Mouse (Mus musculus): ENCODE results near the gene Ak4. TPM values are rescaled to one million over a fixed set of nuclear protein-coding genes. Genes with fewer than 3 reads are reported as not detected.

Gene Ak4
- polyA plus RNA-seq, 1 experiment from 2014 or later, result 10.1 TPM

DNA sequence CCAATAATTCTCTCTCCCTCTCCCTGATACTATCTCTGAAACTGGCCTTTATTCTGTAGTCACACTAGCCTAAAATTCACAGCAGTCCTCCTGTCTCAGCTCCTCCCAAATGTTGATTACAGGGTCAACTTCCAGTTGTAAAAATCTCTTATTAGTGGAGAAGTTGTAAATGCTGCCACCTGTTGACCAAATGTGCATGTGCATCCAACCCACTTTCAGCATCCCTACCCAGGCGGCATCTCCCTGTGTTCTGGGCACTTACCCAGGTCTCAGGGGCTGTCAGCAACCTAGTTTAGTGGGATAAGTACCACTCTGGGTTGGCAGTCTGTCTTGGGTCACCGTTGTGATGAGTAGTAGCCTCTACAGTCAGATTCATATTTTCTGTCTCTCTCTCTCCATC lies 39.3 kb downstream of the Ak4 start:
- H3K4me1 ChIP-seq (ENCODE audit: control insufficient read depth, insufficient read depth, low read length), result no peaks in the 10 kb centered on the region
- WGBS, result 45% methylated on average over 2 of the region's 2 CpGs
- H3K36me3 ChIP-seq (ENCODE audit: control insufficient read depth, insufficient read depth, low read length), result no peaks in the 10 kb centered on the region
- no peaks in the 10 kb centered on the region for H3K9me3 ChIP-seq (ENCODE audit: control insufficient read depth, low read depth, low read length)
- H3K4me3 ChIP-seq (ENCODE audit: low read depth, low read length), result no peak overlapping the region
- no peak overlapping the region for H3K27ac ChIP-seq (ENCODE audit: low read length)
- no peak overlapping the region for H3K4me2 ChIP-seq (replicated peaks; ENCODE audit: low read depth, low read length)
- no peak for ATAC-seq (ENCODE audit: insufficient number of reproducible peaks, insufficient read depth, low FRiP score, low read depth)
- H3K27me3 ChIP-seq (ENCODE audit: control insufficient read depth, insufficient read depth, low read length), result no peaks in the 10 kb centered on the region
- H3K9ac ChIP-seq (replicated peaks; ENCODE audit: low read depth, low read length), result no peak overlapping the region

DNA sequence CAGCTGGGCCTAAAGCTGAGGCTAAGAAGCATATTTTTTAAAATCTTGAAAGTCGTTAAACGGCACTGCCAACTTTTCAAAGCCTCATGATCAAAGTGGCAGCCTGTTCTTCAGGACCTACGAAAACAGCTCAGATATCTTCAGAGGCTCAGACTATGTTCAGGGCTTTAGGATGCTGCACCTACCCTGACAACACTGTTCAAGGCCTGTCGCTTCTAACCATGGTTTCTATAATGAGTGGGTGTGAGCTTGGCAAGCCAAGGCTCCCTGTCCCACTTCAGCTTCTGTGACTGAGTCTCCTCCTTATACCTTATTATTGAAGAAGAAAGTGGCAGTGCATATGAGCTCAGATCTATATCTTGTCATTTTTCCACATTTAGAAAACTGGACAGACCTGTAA lies 40.3 kb downstream of the Ak4 start:
- no peaks in the 10 kb centered on the region for H3K9me3 ChIP-seq (ENCODE audit: control insufficient read depth, low read depth, low read length)
- no peaks in the 10 kb centered on the region for H3K27me3 ChIP-seq (ENCODE audit: control insufficient read depth, insufficient read depth, low read length)
- H3K9ac ChIP-seq (replicated peaks; ENCODE audit: low read depth, low read length), result no peak overlapping the region
- no peaks in the 10 kb centered on the region for H3K36me3 ChIP-seq (ENCODE audit: control insufficient read depth, insufficient read depth, low read length)
- ATAC-seq (ENCODE audit: insufficient number of reproducible peaks, insufficient read depth, low FRiP score, low read depth), result no peak
- 90% methylated on average over 4 of the region's 4 CpGs for WGBS
- H3K4me2 ChIP-seq (replicated peaks; ENCODE audit: low read depth, low read length), result no peak overlapping the region
- H3K27ac ChIP-seq (ENCODE audit: low read length), result no peak overlapping the region
- H3K4me1 ChIP-seq (ENCODE audit: control insufficient read depth, insufficient read depth, low read length), result no peaks in the 10 kb centered on the region
- no peak overlapping the region for H3K4me3 ChIP-seq (ENCODE audit: low read depth, low read length)

DNA sequence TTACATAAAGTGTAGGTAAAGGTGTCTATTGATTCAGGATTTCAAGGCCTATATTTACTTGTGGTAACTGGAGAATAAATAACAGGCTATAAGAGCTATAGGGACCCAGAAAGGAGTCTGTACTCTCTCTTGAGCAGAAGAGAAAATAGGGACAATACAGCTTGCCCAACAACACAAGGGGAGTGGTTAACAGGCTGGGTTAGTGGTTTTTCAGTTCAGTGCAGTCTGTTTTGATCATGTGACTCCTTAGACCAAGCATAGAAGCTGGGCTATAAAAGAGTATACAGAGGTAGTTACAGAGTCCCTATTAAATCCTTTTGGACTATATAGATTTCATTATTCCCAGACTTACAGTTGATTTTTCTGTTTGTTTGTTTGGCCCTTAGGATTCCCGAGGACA lies 41.0 kb downstream of the Ak4 start:
- WGBS, result 89% methylated on average over 1 of the region's 1 CpGs
- no peak for ATAC-seq (ENCODE audit: insufficient number of reproducible peaks, insufficient read depth, low FRiP score, low read depth)
- Histone ChIP-seq H3K4me1 (ENCODE audit: control insufficient read depth, insufficient read depth, low read length) (no peaks in the 10 kb centered on the region), H3K4me2 (replicated peaks; ENCODE audit: low read depth, low read length) (no peak overlapping the region), H3K4me3 (ENCODE audit: low read depth, low read length) (no peak overlapping the region), H3K9ac (replicated peaks; ENCODE audit: low read depth, low read length) (no peak overlapping the region), H3K36me3 (ENCODE audit: control insufficient read depth, insufficient read depth, low read length) (no peaks in the 10 kb centered on the region), H3K27ac (ENCODE audit: low read length) (no peak overlapping the region), H3K9me3 (ENCODE audit: control insufficient read depth, low read depth, low read length) (no peaks in the 10 kb centered on the region), H3K27me3 (ENCODE audit: control insufficient read depth, insufficient read depth, low read length) (no peaks in the 10 kb centered on the region)

DNA sequence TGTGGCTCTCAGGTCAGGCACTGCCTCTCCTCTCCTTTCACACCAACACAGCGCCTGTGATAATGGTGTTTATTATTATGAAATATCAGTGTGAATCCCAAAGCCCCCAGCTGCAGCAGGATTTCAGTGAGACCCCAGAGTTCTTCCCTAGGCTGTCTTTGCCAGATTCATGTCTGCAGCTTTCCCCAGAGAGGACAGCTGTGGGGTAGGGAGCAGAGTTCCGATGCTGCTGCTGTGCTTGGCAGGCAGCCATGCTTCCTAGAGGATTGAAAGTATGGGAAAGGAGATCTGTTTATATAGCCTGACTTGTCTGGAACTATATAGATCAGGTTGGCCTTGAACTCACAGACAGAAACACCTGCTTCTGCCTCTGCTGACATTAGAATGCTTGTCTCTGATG lies 43.0 kb downstream of the Ak4 start:
- no peak overlapping the region for H3K27ac ChIP-seq (ENCODE audit: low read length)
- 70% methylated on average over 2 of the region's 2 CpGs for WGBS

DNA sequence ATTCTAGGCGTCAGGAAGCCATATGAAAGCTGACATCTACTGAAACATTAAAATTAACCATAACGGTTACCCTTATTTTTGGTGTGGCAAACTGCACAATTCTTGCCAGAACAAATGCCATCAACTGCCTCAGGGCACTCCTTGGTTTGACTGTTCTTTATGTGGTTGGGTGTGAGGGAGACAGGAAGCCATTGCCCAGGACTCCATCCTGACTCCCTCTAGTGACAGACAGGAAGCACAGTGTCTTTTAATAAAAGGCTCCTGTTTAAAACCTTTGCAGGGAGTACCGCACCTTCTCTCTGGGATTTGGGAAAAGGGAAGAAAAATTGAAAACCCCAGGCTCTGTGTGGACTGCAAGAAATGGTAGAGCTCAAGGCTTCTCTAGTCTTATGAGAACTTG lies 47.2 kb downstream of the Ak4 start:
- WGBS, result 85% methylated on average over 3 of the region's 3 CpGs
- no peak for ATAC-seq (ENCODE audit: insufficient number of reproducible peaks, insufficient read depth, low FRiP score, low read depth)
- no peaks in the 10 kb centered on the region for H3K36me3 ChIP-seq (ENCODE audit: control insufficient read depth, insufficient read depth, low read length)

More for the DNA sequence above, 43.0 kb downstream of the Ak4 start:
- Histone ChIP-seq H3K9me3 (ENCODE audit: control insufficient read depth, low read depth, low read length) (no peaks in the 10 kb centered on the region), H3K36me3 (ENCODE audit: control insufficient read depth, insufficient read depth, low read length) (no peaks in the 10 kb centered on the region), H3K4me2 (replicated peaks; ENCODE audit: low read depth, low read length) (no peak overlapping the region), H3K9ac (replicated peaks; ENCODE audit: low read depth, low read length) (no peak overlapping the region), H3K4me1 (ENCODE audit: control insufficient read depth, insufficient read depth, low read length) (no peaks in the 10 kb centered on the region), H3K27me3 (ENCODE audit: control insufficient read depth, insufficient read depth, low read length) (no peaks in the 10 kb centered on the region), H3K4me3 (ENCODE audit: low read depth, low read length) (no peak overlapping the region)
- ATAC-seq (ENCODE audit: insufficient number of reproducible peaks, insufficient read depth, low FRiP score, low read depth), result no peak

DNA sequence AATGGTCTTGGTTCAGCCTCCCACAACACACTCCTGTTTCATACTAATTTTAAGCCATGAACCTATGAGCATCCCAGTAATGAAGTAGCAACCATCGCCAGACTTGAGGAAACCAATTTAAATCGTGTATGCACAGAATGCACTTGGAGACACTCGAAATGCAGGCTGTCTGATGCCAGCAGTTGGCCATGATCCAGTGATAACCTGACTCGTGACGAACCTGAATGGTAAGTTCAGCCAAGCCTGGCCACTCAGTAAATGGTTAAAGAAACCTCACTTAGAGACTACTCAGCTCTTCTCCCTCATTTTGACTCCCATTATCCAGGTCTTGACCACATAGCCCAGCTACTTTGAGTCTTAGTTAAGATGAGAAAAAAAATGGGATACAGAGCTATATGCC lies 50.2 kb downstream of the Ak4 start:
- H3K4me1 ChIP-seq (ENCODE audit: control insufficient read depth, insufficient read depth, low read length), result no peaks in the 10 kb centered on the region
- WGBS, result 86% methylated on average over 5 of the region's 5 CpGs
- H3K9ac ChIP-seq (replicated peaks; ENCODE audit: low read depth, low read length), result no peak overlapping the region
- no peak for ATAC-seq (ENCODE audit: insufficient number of reproducible peaks, insufficient read depth, low FRiP score, low read depth)
- no peak overlapping the region for H3K4me2 ChIP-seq (replicated peaks; ENCODE audit: low read depth, low read length)
- H3K9me3 ChIP-seq (ENCODE audit: control insufficient read depth, low read depth, low read length), result no peaks in the 10 kb centered on the region
- H3K27me3 ChIP-seq (ENCODE audit: control insufficient read depth, insufficient read depth, low read length), result no peaks in the 10 kb centered on the region
- H3K27ac ChIP-seq (ENCODE audit: low read length), result no peak overlapping the region
- no peaks in the 10 kb centered on the region for H3K36me3 ChIP-seq (ENCODE audit: control insufficient read depth, insufficient read depth, low read length)
- no peak overlapping the region for H3K4me3 ChIP-seq (ENCODE audit: low read depth, low read length)

More for the DNA sequence above, 47.2 kb downstream of the Ak4 start:
- Histone ChIP-seq H3K4me1 (ENCODE audit: control insufficient read depth, insufficient read depth, low read length) (no peaks in the 10 kb centered on the region), H3K4me3 (ENCODE audit: low read depth, low read length) (no peak overlapping the region), H3K27ac (ENCODE audit: low read length) (no peak overlapping the region), H3K27me3 (ENCODE audit: control insufficient read depth, insufficient read depth, low read length) (no peaks in the 10 kb centered on the region), H3K4me2 (replicated peaks; ENCODE audit: low read depth, low read length) (no peak overlapping the region), H3K9ac (replicated peaks; ENCODE audit: low read depth, low read length) (no peak overlapping the region), H3K9me3 (ENCODE audit: control insufficient read depth, low read depth, low read length) (no peaks in the 10 kb centered on the region)

DNA sequence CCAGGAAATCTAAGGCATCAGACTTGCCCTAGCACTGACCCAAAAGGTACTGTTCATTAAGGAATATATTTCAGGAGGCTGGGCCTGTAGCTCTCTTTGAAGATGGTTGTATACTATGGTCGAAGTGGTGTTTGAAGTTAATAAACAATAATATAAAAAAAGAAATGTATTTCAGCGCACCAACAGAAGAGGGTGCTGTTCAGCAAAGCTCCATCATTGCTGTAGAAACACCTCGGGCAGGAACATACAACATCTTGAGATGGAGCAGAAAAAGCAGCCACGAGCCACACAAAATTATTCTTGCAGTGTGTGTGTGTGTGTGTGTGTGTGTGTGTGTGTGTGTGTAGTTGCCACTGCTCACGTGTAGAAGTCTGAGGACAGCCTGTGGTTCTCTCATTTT lies 51.5 kb downstream of the Ak4 start:
- Histone ChIP-seq H3K27ac (ENCODE audit: low read length) (no peak overlapping the region), H3K4me2 (replicated peaks; ENCODE audit: low read depth, low read length) (no peak overlapping the region), H3K4me3 (ENCODE audit: low read depth, low read length) (no peak overlapping the region), H3K9ac (replicated peaks; ENCODE audit: low read depth, low read length) (no peak overlapping the region), H3K27me3 (ENCODE audit: control insufficient read depth, insufficient read depth, low read length) (no peaks in the 10 kb centered on the region), H3K4me1 (ENCODE audit: control insufficient read depth, insufficient read depth, low read length) (no peaks in the 10 kb centered on the region), H3K9me3 (ENCODE audit: control insufficient read depth, low read depth, low read length) (no peaks in the 10 kb centered on the region), H3K36me3 (ENCODE audit: control insufficient read depth, insufficient read depth, low read length) (no peaks in the 10 kb centered on the region)
- 49% methylated on average over 5 of the region's 5 CpGs for WGBS
- ATAC-seq (ENCODE audit: insufficient number of reproducible peaks, insufficient read depth, low FRiP score, low read depth), result no peak

DNA sequence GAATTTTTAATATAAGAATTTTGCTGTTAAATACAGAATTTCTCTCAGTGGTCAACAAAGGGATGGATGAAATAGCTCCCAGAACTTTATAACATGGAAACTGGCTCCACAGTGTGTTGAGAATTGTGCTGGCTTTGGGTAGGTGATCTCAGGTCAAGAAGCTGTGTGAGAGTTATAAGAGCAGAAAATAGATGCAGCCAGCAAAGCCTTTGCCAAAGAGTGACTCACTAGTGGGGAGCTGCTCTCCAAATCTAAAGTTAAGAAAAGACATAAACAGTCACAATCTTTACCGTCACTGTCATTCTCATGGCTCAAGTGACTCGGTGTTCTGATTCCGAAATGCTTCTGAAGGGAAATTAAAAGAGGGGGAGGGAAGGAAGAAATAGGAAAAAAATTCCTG lies 53.7 kb downstream of the Ak4 start:
- Histone ChIP-seq H3K27ac (ENCODE audit: low read length) (no peak overlapping the region), H3K36me3 (ENCODE audit: control insufficient read depth, insufficient read depth, low read length) (no peaks in the 10 kb centered on the region), H3K4me2 (replicated peaks; ENCODE audit: low read depth, low read length) (no peak overlapping the region), H3K27me3 (ENCODE audit: control insufficient read depth, insufficient read depth, low read length) (no peaks in the 10 kb centered on the region), H3K9me3 (ENCODE audit: control insufficient read depth, low read depth, low read length) (no peaks in the 10 kb centered on the region), H3K9ac (replicated peaks; ENCODE audit: low read depth, low read length) (no peak overlapping the region), H3K4me3 (ENCODE audit: low read depth, low read length) (no peak overlapping the region), H3K4me1 (ENCODE audit: control insufficient read depth, insufficient read depth, low read length) (no peaks in the 10 kb centered on the region)
- 78% methylated on average over 3 of the region's 3 CpGs for WGBS
- ATAC-seq (ENCODE audit: insufficient number of reproducible peaks, insufficient read depth, low FRiP score, low read depth), result no peak

DNA sequence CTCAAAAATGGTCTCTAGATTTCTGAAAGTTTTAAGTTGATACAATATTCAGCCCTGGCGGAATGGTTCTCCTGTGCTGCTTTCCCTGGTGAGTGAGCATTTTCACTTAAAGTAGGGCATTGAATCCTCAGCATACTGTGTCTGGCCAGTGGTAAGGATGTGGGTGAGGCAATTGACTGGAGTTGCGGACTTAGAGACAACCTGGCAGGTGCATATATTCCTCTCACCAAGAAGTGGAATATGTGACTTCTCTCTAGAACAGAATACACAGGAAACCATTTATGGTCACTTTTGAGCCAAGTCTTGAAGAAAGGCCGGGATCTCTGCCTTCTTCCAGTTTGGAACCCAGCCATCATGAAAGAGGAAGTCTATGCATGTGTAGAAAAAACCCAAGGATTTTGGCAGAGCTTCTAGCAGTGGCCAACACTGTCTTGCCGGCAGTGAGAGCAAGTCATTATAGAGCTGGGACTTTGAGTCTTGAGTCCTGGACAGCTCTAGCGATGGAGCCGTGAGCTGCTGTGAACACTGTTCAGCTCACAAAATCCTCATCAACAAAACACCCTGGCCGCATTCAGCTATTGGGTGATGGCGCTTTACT lies 71.3 kb downstream of the Ak4 start:
- Histone ChIP-seq H3K27me3 (ENCODE audit: control insufficient read depth, insufficient read depth, low read length) (peaks cover 2% of the 10 kb centered on the region; the same call in 1 of the 2 replicates), H3K4me2 (replicated peaks; ENCODE audit: low read depth, low read length) (no peak overlapping the region), H3K4me3 (ENCODE audit: low read depth, low read length) (no peak overlapping the region), H3K9ac (replicated peaks; ENCODE audit: low read depth, low read length) (no peak overlapping the region), H3K27ac (ENCODE audit: low read length) (no peak overlapping the region), H3K36me3 (ENCODE audit: control insufficient read depth, insufficient read depth, low read length) (no peaks in the 10 kb centered on the region), H3K9me3 (ENCODE audit: control insufficient read depth, low read depth, low read length) (no peaks in the 10 kb centered on the region), H3K4me1 (ENCODE audit: control insufficient read depth, insufficient read depth, low read length) (no peaks in the 10 kb centered on the region)
- WGBS, result 83% methylated on average over 8 of the region's 8 CpGs
- ATAC-seq (ENCODE audit: insufficient number of reproducible peaks, insufficient read depth, low FRiP score, low read depth), result no peak

Measured in stomach, embryonic 14.5 days (tissue).